Mouse (Mus musculus): ENCODE data around the gene Adora2a. TPM values are rescaled to one million over a fixed set of nuclear protein-coding genes. Genes with fewer than 3 reads are reported as not detected.

The Adora2a gene
- 58.9 TPM for polyA plus RNA-seq (2017; shearing (Covaris generic))

DNA sequence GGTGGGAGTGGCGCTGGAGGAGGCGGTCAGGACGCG, at the start of gene Adora2a:
Gene Adora2a (plus strand): TSS at position 6 of the 36 bp plus-strand sequence.

Other genes starting within 250 kb of the Adora2a start
- gene Specc1l, start 104.8 kb upstream of the Adora2a start, polyA plus RNA-seq (2017; shearing (Covaris generic)), result 23.5 TPM
- 0.07 TPM for gene Upb1, start 84.2 kb downstream of the Adora2a start, polyA plus RNA-seq (2017; shearing (Covaris generic))
- 218 TPM for gene Snrpd3, start 200.7 kb downstream of the Adora2a start, polyA plus RNA-seq (2017; shearing (Covaris generic))
- 22.6 TPM for gene Gucd1, start 201.1 kb downstream of the Adora2a start, polyA plus RNA-seq (2017; shearing (Covaris generic))
- gene Lrrc75b, start 243.5 kb downstream of the Adora2a start, polyA plus RNA-seq (2017; shearing (Covaris generic)), result 0.18 TPM
- 3.6 TPM for gene Ggt1, start 244.7 kb downstream of the Adora2a start, polyA plus RNA-seq (2017; shearing (Covaris generic))

Data from activated CD4-positive, CD25-positive, alpha-beta regulatory T cell, adult 9 weeks (primary cell).